Mouse (Mus musculus): ENCODE results near the gene Ino80. TPM values are rescaled to one million over a fixed set of nuclear protein-coding genes. Genes with fewer than 3 reads are reported as not detected.

Ino80 gene
- polyA plus RNA-seq, 1 experiment: not detected

GRCm38 (mm10) chr2:119370116-119370515 is 107.4 kb downstream of the Ino80 start:
- H3K27ac ChIP-seq (ENCODE audit: insufficient read depth, low read depth, low read length): no peak overlapping the region
- 93% methylated on average over 10 of the region's 10 CpGs for WGBS
- H3K4me1 ChIP-seq (ENCODE audit: control insufficient read depth, insufficient read depth, low read length): no peaks in the 10 kb centered on the region
- no peak overlapping the region for H3K4me3 ChIP-seq (ENCODE audit: insufficient read depth, low read depth, low read length)
- TF ChIP-seq POLR2A (IDR thresholded peaks at IDR 0.05; ENCODE audit: insufficient read depth, low read depth, low read length) (no peak), CTCF (IDR thresholded peaks at IDR 0.05; ENCODE audit: insufficient read depth, low read depth, low read length) (no peak)

GRCm38 (mm10) chr2:119367346-119367745 is 110.1 kb downstream of the Ino80 start:
- WGBS: 66% methylated on average over 3 of the region's 3 CpGs
- Histone ChIP-seq H3K27ac (ENCODE audit: insufficient read depth, low read depth, low read length) (no peak overlapping the region), H3K4me3 (ENCODE audit: insufficient read depth, low read depth, low read length) (no peak overlapping the region), H3K4me1 (ENCODE audit: control insufficient read depth, insufficient read depth, low read length) (no peaks in the 10 kb centered on the region)
- TF ChIP-seq CTCF (IDR thresholded peaks at IDR 0.05; ENCODE audit: insufficient read depth, low read depth, low read length) (no peak), POLR2A (IDR thresholded peaks at IDR 0.05; ENCODE audit: insufficient read depth, low read depth, low read length) (no peak)

- 92% methylated on average over 3 of the region's 3 CpGs for WGBS
- Histone ChIP-seq H3K4me3 (ENCODE audit: insufficient read depth, low read depth, low read length) (no peak overlapping the region), H3K4me1 (ENCODE audit: control insufficient read depth, insufficient read depth, low read length) (no peaks in the 10 kb centered on the region), H3K27ac (ENCODE audit: insufficient read depth, low read depth, low read length) (no peak overlapping the region)
- TF ChIP-seq POLR2A (IDR thresholded peaks at IDR 0.05; ENCODE audit: insufficient read depth, low read depth, low read length) (no peak), CTCF (IDR thresholded peaks at IDR 0.05; ENCODE audit: insufficient read depth, low read depth, low read length) (no peak)
These were observed 112.5 kb downstream of the Ino80 start for GRCm38 (mm10) chr2:119364969-119365368.

- 95% methylated on average over 2 of the region's 2 CpGs for WGBS
- Histone ChIP-seq H3K4me3 (ENCODE audit: insufficient read depth, low read depth, low read length) (no peak overlapping the region), H3K4me1 (ENCODE audit: control insufficient read depth, insufficient read depth, low read length) (no peaks in the 10 kb centered on the region), H3K27ac (ENCODE audit: insufficient read depth, low read depth, low read length) (no peak overlapping the region)
- TF ChIP-seq POLR2A (IDR thresholded peaks at IDR 0.05; ENCODE audit: insufficient read depth, low read depth, low read length) (no peak), CTCF (IDR thresholded peaks at IDR 0.05; ENCODE audit: insufficient read depth, low read depth, low read length) (no peak)
These were observed 117.7 kb downstream of the Ino80 start for GRCm38 (mm10) chr2:119359721-119360291.

- Histone ChIP-seq H3K27ac (ENCODE audit: insufficient read depth, low read depth, low read length) (no peak overlapping the region), H3K4me1 (ENCODE audit: control insufficient read depth, insufficient read depth, low read length) (no peaks in the 10 kb centered on the region), H3K4me3 (ENCODE audit: insufficient read depth, low read depth, low read length) (no peak overlapping the region)
- TF ChIP-seq CTCF (IDR thresholded peaks at IDR 0.05; ENCODE audit: insufficient read depth, low read depth, low read length) (no peak), POLR2A (IDR thresholded peaks at IDR 0.05; ENCODE audit: insufficient read depth, low read depth, low read length) (no peak)
- 80% methylated on average over 6 of the region's 6 CpGs for WGBS
These were observed 119.2 kb downstream of the Ino80 start for GRCm38 (mm10) chr2:119358249-119358648.

- WGBS: 92% methylated on average over 5 of the region's 5 CpGs
- H3K4me1 ChIP-seq (ENCODE audit: control insufficient read depth, insufficient read depth, low read length): 0 out of 2 replicates have a peak, but pooled peaks cover under 1% of the 10 kb centered on the region
- H3K4me3 ChIP-seq (ENCODE audit: insufficient read depth, low read depth, low read length): no peak overlapping the region
- H3K27ac ChIP-seq (ENCODE audit: insufficient read depth, low read depth, low read length): no peak overlapping the region
- no peak for TF ChIP-seq POLR2A (IDR thresholded peaks at IDR 0.05; ENCODE audit: insufficient read depth, low read depth, low read length)
- no peak for TF ChIP-seq CTCF (IDR thresholded peaks at IDR 0.05; ENCODE audit: insufficient read depth, low read depth, low read length)
These were observed 120.7 kb downstream of the Ino80 start for GRCm38 (mm10) chr2:119356805-119357204.

GRCm38 (mm10) chr2:119356310-119356709 is 121.2 kb downstream of the Ino80 start:
- Histone ChIP-seq H3K27ac (ENCODE audit: insufficient read depth, low read depth, low read length) (no peak overlapping the region), H3K4me1 (ENCODE audit: control insufficient read depth, insufficient read depth, low read length) (peaks cover 5% of the 10 kb centered on the region; the same call in 1 of the 2 replicates), H3K4me3 (ENCODE audit: insufficient read depth, low read depth, low read length) (no peak overlapping the region)
- TF ChIP-seq CTCF (IDR thresholded peaks at IDR 0.05; ENCODE audit: insufficient read depth, low read depth, low read length) (no peak), POLR2A (IDR thresholded peaks at IDR 0.05; ENCODE audit: insufficient read depth, low read depth, low read length) (no peak)

GRCm38 (mm10) chr2:119355651-119356050 is 121.8 kb downstream of the Ino80 start:
- Histone ChIP-seq H3K4me3 (ENCODE audit: insufficient read depth, low read depth, low read length) (no peak overlapping the region), H3K4me1 (ENCODE audit: control insufficient read depth, insufficient read depth, low read length) (peaks cover 8% of the 10 kb centered on the region; the same call in 1 of the 2 replicates), H3K27ac (ENCODE audit: insufficient read depth, low read depth, low read length) (no peak overlapping the region)
- no peak for TF ChIP-seq CTCF (IDR thresholded peaks at IDR 0.05; ENCODE audit: insufficient read depth, low read depth, low read length)
- TF ChIP-seq POLR2A (IDR thresholded peaks at IDR 0.05; ENCODE audit: insufficient read depth, low read depth, low read length): no peak
- 36% methylated on average over 7 of the region's 7 CpGs for WGBS

- H3K4me3 ChIP-seq (ENCODE audit: insufficient read depth, low read depth, low read length): no peak overlapping the region
- H3K27ac ChIP-seq (ENCODE audit: insufficient read depth, low read depth, low read length): no peak overlapping the region
- TF ChIP-seq POLR2A (IDR thresholded peaks at IDR 0.05; ENCODE audit: insufficient read depth, low read depth, low read length): no peak
- no peak for TF ChIP-seq CTCF (IDR thresholded peaks at IDR 0.05; ENCODE audit: insufficient read depth, low read depth, low read length)
- WGBS: 56% methylated on average over 3 of the region's 3 CpGs
- peaks cover 11% of the 10 kb centered on the region; the same call in 1 of the 2 replicates for H3K4me1 ChIP-seq (ENCODE audit: control insufficient read depth, insufficient read depth, low read length)
These were observed 122.4 kb downstream of the Ino80 start for GRCm38 (mm10) chr2:119355089-119355488.

Measured in olfactory bulb, adult 2 months (tissue).